Mouse (Mus musculus): ENCODE results near the gene Caskin2. TPM values are rescaled to one million over a fixed set of nuclear protein-coding genes. Genes with fewer than 3 reads are reported as not detected.

Caskin2 gene
- polyA plus RNA-seq, 1 experiment from 2014 or later: 6.6 TPM

- Histone ChIP-seq H3K27ac (replicated peaks) (0 out of 2 replicates have a peak overlapping the region, but pooled peaks have one; percentile 24), H3K36me3 (ENCODE audit: control insufficient read depth, insufficient read depth, low read length) (peaks cover 16% of the 10 kb centered on the region), H3K9ac (ENCODE audit: low read length) (no peak overlapping the region), H3K4me1 (replicated peaks; ENCODE audit: control insufficient read depth, insufficient read depth) (peaks cover 21% of the 10 kb centered on the region), H3K4me2 (replicated peaks; ENCODE audit: low read depth) (no peak overlapping the region), H3K27me3 (ENCODE audit: control insufficient read depth, insufficient read depth, low read length) (no peaks in the 10 kb centered on the region), H3K4me3 (ENCODE audit: low read depth, low read length) (no peak overlapping the region), H3K9me3 (ENCODE audit: control insufficient read depth, low read length) (no peaks in the 10 kb centered on the region)
- 71% methylated on average over 11 of the region's 11 CpGs for WGBS
- TF ChIP-seq CTCF (IDR thresholded peaks at IDR 0.05; ENCODE audit: low read depth) (no peak), EP300 (optimal IDR thresholded peaks at IDR 0.05) (no peak)
- ATAC-seq (ENCODE audit: low FRiP score, low TSS enrichment) (no peak), DNase-seq (ENCODE audit: low spot score) (no peak)
Measured at GRCm38 (mm10) chr11:115807971-115808370, 5.5 kb downstream of the Caskin2 start.

DNA sequence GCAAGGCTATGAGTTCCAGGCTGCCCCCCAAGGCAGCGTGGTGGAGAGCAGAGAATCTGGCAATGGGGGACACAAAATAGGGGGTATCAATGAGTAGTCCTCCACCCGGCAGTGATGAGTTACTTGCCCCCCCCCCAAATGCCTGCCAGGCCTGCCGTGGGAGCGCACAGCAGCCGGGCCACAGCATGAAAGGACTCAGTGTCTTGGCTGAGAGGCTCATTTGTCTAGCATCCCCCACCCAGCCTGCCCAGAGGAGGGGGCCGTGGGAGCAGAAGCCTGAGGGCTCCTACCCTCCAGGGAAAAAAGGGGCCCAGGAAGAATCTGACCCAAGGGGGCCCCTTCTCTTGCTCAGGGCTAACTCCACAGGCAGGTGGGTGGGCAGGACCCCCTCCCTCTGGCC, 6.1 kb downstream of the Caskin2 start:
- Histone ChIP-seq H3K36me3 (ENCODE audit: control insufficient read depth, insufficient read depth, low read length) (peaks cover 23% of the 10 kb centered on the region), H3K9ac (ENCODE audit: low read length) (0 out of 2 replicates have a peak overlapping the region, but pooled peaks have one; percentile 13), H3K9me3 (ENCODE audit: control insufficient read depth, low read length) (no peaks in the 10 kb centered on the region), H3K4me2 (replicated peaks; ENCODE audit: low read depth) (no peak overlapping the region), H3K4me1 (replicated peaks; ENCODE audit: control insufficient read depth, insufficient read depth) (peaks cover 18% of the 10 kb centered on the region), H3K4me3 (ENCODE audit: low read depth, low read length) (no peak overlapping the region), H3K27ac (replicated peaks) (no peak overlapping the region), H3K27me3 (ENCODE audit: control insufficient read depth, insufficient read depth, low read length) (no peaks in the 10 kb centered on the region)
- no peak for TF ChIP-seq EP300 (optimal IDR thresholded peaks at IDR 0.05)
- TF ChIP-seq CTCF (IDR thresholded peaks at IDR 0.05; ENCODE audit: low read depth): no peak
- ATAC-seq (ENCODE audit: low FRiP score, low TSS enrichment) (no peak), DNase-seq (ENCODE audit: low spot score) (no peak)
- WGBS: 82% methylated on average over 6 of the region's 6 CpGs

DNA sequence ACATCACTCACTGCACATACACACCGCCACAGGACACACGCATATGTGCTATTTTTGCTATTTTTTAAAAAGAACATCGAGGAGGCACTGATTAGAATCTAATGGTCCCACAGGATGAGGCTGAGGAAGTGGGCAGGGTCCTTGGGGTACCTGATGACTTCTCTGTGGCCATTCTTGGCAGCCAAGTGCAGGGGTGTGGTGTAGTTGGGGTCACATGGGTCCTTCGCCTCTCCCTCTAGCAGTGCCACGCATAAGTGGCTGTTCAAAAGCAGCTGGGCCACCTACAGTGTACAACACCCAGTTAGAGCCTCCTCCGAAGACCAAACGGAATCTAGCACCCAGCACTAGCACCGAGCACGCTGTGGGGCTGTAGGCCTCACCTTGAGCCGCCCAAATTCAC, 7.3 kb downstream of the Caskin2 start:
- H3K4me2 ChIP-seq (replicated peaks; ENCODE audit: low read depth): no peak overlapping the region
- no peaks in the 10 kb centered on the region for H3K27me3 ChIP-seq (ENCODE audit: control insufficient read depth, insufficient read depth, low read length)
- peaks cover 34% of the 10 kb centered on the region for H3K36me3 ChIP-seq (ENCODE audit: control insufficient read depth, insufficient read depth, low read length)
- 88% methylated on average over 10 of the region's 10 CpGs for WGBS
- H3K27ac ChIP-seq (replicated peaks): no peak overlapping the region
- no peak for TF ChIP-seq EP300 (optimal IDR thresholded peaks at IDR 0.05)
- no peak for TF ChIP-seq CTCF (IDR thresholded peaks at IDR 0.05; ENCODE audit: low read depth)
- peaks cover 16% of the 10 kb centered on the region for H3K4me1 ChIP-seq (replicated peaks; ENCODE audit: control insufficient read depth, insufficient read depth)
- DNase-seq (ENCODE audit: low spot score): no peak
- no peak for ATAC-seq (ENCODE audit: low FRiP score, low TSS enrichment)
- no peaks in the 10 kb centered on the region for H3K9me3 ChIP-seq (ENCODE audit: control insufficient read depth, low read length)
- H3K4me3 ChIP-seq (ENCODE audit: low read depth, low read length): no peak overlapping the region
- H3K9ac ChIP-seq (ENCODE audit: low read length): no peak overlapping the region

- Histone ChIP-seq H3K4me2 (replicated peaks; ENCODE audit: low read depth) (no peak overlapping the region), H3K27me3 (ENCODE audit: control insufficient read depth, insufficient read depth, low read length) (no peaks in the 10 kb centered on the region), H3K4me1 (replicated peaks; ENCODE audit: control insufficient read depth, insufficient read depth) (peaks cover 10% of the 10 kb centered on the region), H3K9me3 (ENCODE audit: control insufficient read depth, low read length) (no peaks in the 10 kb centered on the region), H3K9ac (ENCODE audit: low read length) (no peak overlapping the region), H3K27ac (replicated peaks) (no peak overlapping the region), H3K4me3 (ENCODE audit: low read depth, low read length) (no peak overlapping the region), H3K36me3 (ENCODE audit: control insufficient read depth, insufficient read depth, low read length) (peaks cover 41% of the 10 kb centered on the region)
- TF ChIP-seq CTCF (IDR thresholded peaks at IDR 0.05; ENCODE audit: low read depth) (no peak), EP300 (optimal IDR thresholded peaks at IDR 0.05) (no peak)
- 94% methylated on average over 7 of the region's 7 CpGs for WGBS
- ATAC-seq (ENCODE audit: low FRiP score, low TSS enrichment) (no peak), DNase-seq (ENCODE audit: low spot score) (no peak)
Measured at GRCm38 (mm10) chr11:115805005-115805404, 8.4 kb downstream of the Caskin2 start.

DNA sequence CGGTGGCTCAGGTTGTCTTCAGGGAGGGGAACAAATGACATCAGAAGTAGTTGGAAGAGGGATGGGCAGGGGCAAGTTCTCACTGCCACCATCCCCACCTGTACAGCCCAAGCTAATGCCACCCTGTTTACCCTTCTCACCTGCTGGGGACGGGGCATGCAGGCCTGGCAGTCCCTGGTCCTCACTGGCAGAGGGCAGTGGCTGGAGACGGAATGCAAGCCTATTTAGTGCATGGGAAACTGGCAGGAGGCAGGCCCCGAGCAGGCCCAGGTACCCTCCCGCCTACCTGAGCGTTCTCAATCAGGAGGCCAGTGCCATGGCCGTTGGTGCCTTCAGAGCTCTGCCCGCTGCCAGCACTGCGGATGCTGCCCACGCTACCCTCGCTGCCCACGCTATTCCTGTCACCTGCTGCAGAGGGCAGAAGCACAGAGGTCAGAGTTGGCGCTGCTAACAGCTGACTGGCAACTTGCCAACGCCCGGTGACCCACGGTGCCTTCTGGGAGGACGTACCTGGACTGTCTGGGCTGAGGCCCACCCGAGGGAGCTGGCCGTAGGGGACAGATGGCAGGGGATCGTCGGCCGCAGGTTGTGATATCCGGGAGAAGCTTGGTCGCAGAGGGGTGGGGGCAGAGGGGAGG, 10.2 kb downstream of the Caskin2 start:
- no peak for DNase-seq (ENCODE audit: low spot score)
- WGBS: 90% methylated on average over 24 of the region's 24 CpGs
- Histone ChIP-seq H3K36me3 (ENCODE audit: control insufficient read depth, insufficient read depth, low read length) (peaks cover 55% of the 10 kb centered on the region), H3K9ac (ENCODE audit: low read length) (no peak overlapping the region; the same call in 1 of the 2 replicates), H3K4me1 (replicated peaks; ENCODE audit: control insufficient read depth, insufficient read depth) (no peaks in the 10 kb centered on the region), H3K27ac (replicated peaks) (no peak overlapping the region), H3K27me3 (ENCODE audit: control insufficient read depth, insufficient read depth, low read length) (no peaks in the 10 kb centered on the region), H3K9me3 (ENCODE audit: control insufficient read depth, low read length) (no peaks in the 10 kb centered on the region), H3K4me3 (ENCODE audit: low read depth, low read length) (no peak overlapping the region), H3K4me2 (replicated peaks; ENCODE audit: low read depth) (no peak overlapping the region)
- TF ChIP-seq EP300 (optimal IDR thresholded peaks at IDR 0.05): no peak
- TF ChIP-seq CTCF (IDR thresholded peaks at IDR 0.05; ENCODE audit: low read depth): no peak
- ATAC-seq (ENCODE audit: low FRiP score, low TSS enrichment): no peak

DNA sequence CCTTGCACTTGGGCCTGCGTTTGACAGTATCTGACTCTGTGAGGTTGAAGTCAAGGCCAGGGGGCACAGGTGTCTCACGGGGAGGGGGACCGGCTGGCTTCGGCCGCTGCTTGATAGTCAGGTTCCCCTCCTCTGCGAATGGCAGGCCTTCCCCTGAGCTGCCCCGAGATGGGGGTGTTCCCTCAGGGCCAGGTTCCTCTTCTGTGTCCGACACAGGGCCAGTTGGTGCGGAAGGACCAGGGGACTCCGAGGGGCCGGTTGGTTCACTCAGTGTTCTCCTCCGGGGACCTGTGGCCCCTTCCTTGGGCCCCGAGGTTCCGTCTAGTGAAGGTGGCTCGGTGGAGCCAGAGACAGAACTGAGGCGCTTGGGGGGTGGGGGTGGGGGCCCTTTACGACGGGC, 12.5 kb downstream of the Caskin2 start:
- no peak overlapping the region for H3K4me3 ChIP-seq (ENCODE audit: low read depth, low read length)
- no peak overlapping the region for H3K4me2 ChIP-seq (replicated peaks; ENCODE audit: low read depth)
- H3K4me1 ChIP-seq (replicated peaks; ENCODE audit: control insufficient read depth, insufficient read depth): no peaks in the 10 kb centered on the region
- H3K27ac ChIP-seq (replicated peaks): no peak overlapping the region
- peaks cover 62% of the 10 kb centered on the region for H3K36me3 ChIP-seq (ENCODE audit: control insufficient read depth, insufficient read depth, low read length)
- no peaks in the 10 kb centered on the region for H3K9me3 ChIP-seq (ENCODE audit: control insufficient read depth, low read length)
- no peak overlapping the region for H3K9ac ChIP-seq (ENCODE audit: low read length)
- TF ChIP-seq EP300 (optimal IDR thresholded peaks at IDR 0.05): no peak
- ATAC-seq (ENCODE audit: low FRiP score, low TSS enrichment): no peak
- WGBS: 92% methylated on average over 17 of the region's 18 CpGs
- H3K27me3 ChIP-seq (ENCODE audit: control insufficient read depth, insufficient read depth, low read length): no peaks in the 10 kb centered on the region
- DNase-seq (ENCODE audit: low spot score): no peak

Data from stomach, postnatal 0 days (tissue).